Mouse (Mus musculus) G1E-ER4 (cell line): Measurements from ENCODE around the gene Cldn17. TPM values are rescaled to one million over a fixed set of nuclear protein-coding genes. Genes with fewer than 3 reads are reported as not detected.

Experiments used
- GATA1 ChIP-seq: IDR thresholded peaks from one replicate; pipeline ENCODE4 v1.8.0; 2012; ENCODE audit warnings: low read length, inconsistent platforms
- polyA plus RNA-seq: library from polyadenylated mRNA; stranded (reverse); fragments of >175 nt; gene quantifications from 2 replicates; pipeline ENCODE4 v1.2.3, GENCODE M21; 2012

Cldn17 gene
- not detected in 2 replicates for polyA plus RNA-seq

DNA sequence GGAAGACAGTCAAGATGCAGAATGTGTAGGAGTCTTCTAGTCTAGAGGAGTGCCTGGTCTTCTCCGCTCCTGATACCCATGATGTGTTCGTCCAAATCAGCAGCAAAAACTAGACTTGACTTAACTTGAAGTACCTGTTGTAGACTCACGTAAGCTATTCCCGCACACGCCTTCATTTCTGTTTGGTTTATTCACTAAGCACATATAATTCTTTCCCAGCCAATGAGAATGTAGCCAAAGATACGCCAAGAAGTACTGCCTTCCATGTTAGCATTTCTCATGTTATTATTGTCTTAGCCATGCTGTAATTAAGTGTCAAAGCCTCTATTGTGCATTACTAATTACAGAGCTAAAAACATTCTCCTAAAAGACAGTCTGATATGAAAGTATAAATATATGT is at the start of gene Cldn17:
TSS of gene Cldn17 (minus strand) at position 101 of the 400 bp plus-strand sequence.
- TF ChIP-seq GATA1, result no peak

DNA sequence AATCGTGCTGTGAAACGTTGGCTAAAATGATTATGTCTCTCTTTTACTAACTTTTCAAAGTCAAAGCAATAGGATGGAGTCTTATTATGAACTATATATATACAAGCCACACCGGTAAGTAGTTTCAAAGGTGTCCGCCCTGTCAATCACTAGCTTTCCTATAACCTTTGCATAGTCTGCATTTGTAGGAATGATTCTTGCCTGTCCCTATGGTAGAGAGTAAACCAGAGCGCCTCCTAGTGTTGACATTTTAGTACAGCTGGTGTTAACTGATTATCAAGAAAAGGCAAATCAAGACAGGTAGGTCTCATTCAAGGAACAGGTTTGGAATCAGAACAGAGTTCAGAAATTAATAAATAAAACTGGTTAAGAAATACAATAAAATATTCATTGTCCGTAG is 35.7 kb upstream of the Cldn17 start:
- TF ChIP-seq GATA1, result no peak

DNA sequence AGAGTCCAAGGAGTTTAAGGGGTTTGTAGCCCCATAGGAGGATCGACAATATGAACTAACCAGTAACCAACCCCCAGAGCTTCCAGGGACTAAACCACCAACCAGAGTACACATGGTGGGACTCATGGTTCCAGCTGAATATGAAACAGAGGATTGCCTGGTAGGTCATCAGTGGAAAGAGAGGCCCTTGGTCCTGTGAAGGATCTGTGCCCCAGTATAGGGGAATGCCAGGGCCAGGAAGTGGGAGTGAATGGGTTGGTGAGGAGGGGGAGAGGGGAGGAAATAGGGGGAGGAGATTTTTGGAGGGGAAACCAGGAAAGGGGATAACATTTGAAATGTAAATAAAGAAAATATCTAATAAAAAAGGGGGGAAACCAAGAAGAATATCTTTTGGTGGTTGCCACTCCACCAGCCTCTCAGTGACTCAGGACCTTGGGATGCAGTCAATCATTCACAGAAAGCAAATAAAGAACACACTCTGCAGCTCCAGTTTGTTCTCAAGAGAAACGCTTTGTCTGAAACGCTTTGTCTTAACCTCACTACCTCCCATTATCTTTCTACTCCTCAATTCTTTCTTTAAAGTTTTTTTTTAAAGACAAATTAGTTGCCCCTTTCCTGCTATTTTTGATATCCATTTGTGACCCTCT is 33.2 kb upstream of the Cldn17 start:
- TF ChIP-seq GATA1, result no peak

DNA sequence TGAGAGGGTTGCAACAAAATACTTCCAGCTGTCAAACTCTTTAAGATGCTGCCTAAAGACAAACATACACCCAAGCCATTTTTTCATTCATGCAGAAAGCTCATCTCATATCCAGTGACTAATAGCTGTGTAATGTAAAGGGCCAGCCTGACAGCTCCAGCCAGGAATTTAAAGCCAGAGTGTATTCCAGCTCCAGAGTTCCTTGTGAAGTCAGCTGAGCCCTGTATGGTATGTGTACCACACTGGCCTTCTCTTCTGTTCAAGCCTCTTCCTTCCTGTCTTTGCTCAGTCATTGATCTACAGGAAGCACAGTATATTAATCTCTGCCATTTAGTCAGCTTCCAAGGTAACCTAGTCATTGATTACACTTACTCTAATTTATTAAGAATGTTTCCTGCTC is 4.6 kb upstream of the Cldn17 start:
- no peak for TF ChIP-seq GATA1

DNA sequence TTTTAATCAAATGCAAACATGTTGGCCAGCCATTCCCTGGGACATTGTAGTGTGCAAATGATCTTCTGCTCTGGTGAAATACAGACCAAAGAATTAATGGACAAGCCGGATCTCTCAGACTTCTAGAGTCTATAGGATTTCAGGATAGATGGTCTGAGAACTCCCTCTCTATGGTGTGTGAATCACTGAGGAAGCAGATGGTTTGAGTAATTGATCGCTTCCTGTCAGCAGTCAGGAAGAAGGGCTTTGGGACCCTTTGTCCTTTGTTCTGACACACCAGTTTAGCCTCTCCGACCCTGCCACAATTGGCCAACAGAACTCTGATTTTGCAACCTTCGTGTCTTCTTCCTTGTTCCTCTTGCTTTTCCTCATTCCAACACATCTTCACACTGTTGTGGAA is 1.4 kb upstream of the Cldn17 start:
- no peak for TF ChIP-seq GATA1

DNA sequence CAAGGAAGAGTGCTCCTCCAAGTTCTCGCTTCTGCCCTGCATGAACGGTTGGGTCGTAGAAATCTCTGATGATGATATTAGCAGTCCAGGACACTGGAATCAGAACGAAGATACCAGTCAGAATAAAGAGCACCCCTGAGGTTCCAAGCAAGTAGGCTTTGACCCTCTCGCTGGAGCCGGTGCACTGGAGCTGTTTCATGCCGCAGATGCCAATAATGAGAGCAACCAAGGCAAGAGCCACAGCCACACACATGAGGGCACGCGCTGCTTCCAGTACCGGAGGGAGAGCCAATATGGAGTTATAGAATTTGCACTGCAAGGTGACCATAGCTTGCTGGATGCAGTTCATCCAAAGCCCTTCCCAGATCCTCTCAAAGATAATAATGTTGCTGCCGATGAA is 440 bp downstream of the Cldn17 start:
- no peak for TF ChIP-seq GATA1

DNA sequence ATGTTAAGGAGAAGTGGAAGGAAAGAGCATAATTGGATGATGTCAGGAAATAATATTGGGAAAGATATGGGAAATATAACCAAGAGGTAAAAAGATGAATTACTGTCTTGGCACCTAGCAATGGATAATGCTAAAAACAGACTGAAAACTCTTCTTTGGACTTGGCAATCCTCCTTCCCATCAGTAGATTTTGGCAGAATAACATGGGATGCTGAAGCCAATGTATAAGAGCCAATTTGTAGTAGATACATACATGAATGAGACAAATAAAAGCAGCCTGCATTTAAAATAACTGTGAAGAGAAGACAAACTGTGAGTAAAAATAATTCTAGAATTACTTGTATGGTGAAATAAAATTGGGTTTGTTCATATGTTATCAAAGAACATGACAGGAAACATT is 18.7 kb downstream of the Cldn17 start:
- no peak for TF ChIP-seq GATA1

DNA sequence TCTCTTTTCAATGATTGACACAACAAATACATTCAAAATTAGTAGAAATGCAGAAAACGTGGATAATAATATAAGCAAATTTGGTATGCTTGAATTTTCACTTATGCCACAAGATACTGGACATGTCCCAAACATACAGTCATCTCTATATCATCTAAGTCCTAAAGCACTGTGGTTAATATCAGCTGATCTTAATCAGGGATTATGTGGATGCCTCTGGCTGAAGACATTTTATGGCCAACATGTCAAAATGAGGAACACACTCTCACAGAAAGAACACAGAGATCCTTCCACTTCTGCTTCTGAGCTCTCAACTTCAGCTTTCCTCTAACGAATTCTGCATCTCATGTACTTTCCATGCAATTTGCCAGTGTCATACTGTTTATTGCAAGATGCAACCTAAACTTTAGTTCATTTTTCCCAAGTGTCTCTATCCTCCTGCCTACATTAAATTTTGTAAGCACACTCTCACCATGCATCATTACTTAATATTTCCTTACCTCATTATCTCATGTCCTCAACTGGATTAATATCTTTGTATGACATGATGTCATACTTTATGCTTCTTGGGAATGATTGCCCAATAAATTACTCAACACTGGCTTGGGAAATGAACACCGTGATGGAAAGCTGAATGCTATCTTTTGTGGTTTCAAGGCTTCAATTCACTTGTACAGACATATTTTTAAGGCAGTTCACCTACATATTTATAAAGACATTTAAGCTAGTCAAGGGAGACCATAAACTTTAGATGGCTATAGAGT is 26.6 kb downstream of the Cldn17 start:
- TF ChIP-seq GATA1, result no peak

DNA sequence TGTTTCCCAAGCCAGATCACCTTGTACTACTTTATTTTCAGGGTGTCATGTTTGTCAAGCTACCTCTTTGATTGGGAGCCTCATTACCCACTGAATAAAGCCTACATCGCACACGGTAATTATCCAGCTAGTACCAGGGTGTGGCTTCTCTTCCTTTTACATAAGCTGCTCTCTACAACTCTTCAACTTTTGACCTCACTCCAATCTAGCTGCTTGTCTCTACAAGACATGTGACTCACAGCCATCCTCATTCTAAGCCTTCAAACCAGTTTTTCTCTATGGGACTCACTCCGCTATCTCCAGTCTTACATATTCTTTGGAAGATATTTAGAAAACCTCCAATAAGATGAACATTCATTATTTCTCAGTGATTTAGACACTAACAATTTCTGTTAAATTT is 43.5 kb downstream of the Cldn17 start:
- no peak for TF ChIP-seq GATA1

Other genes starting within 250 kb of the Cldn17 start
- gene Grik1, start 216.7 kb downstream of the Cldn17 start, polyA plus RNA-seq, result not detected in 2 replicates
- not detected in 2 replicates for gene Cldn8, start 56.2 kb upstream of the Cldn17 start, polyA plus RNA-seq
- gene Krtap24-1, start 105.3 kb upstream of the Cldn17 start, polyA plus RNA-seq, result not detected in 2 replicates
- not detected in 2 replicates for gene 2310079G19Rik, start 120.7 kb upstream of the Cldn17 start, polyA plus RNA-seq
- not detected in 2 replicates for gene Krtap26-1, start 140.8 kb upstream of the Cldn17 start, polyA plus RNA-seq
- not detected in 2 replicates for gene Krtap27-1, start 164.7 kb upstream of the Cldn17 start, polyA plus RNA-seq
- not detected in 2 replicates for gene 2310061N02Rik, start 201.0 kb upstream of the Cldn17 start, polyA plus RNA-seq
- not detected in 2 replicates for gene Krtap13-1, start 221.9 kb upstream of the Cldn17 start, polyA plus RNA-seq
- not detected in 2 replicates for gene Krtap13, start 244.7 kb upstream of the Cldn17 start, polyA plus RNA-seq